Mouse (Mus musculus) liver, embryonic 12.5 days (tissue): ENCODE results near the gene Klhl2. TPM values are rescaled to one million over a fixed set of nuclear protein-coding genes. Genes with fewer than 3 reads are reported as not detected.
A peak's percentile ranks its signal among the peaks of the same experiment; 100 is the strongest.

ENCODE experiments used
- ATAC-seq: fragments of 200-750 bp; cut with Nextera tagmentation; 2 replicates; pipeline ENCODE4 v1.8.0; 2017; ENCODE audit warnings: moderate number of reproducible peaks, mild to moderate bottlenecking, moderate library complexity
- H3K27ac ChIP-seq: fragments of 300-500 bp; sonication (generic); 2 replicates; pipeline ENCODE4 v1.5.1; 2016; ENCODE audit warnings: mild to moderate bottlenecking
- H3K27me3 ChIP-seq: fragments of 300-500 bp; sonication (generic); replicated peaks from 2 replicates; pipeline ENCODE4 v1.6.1; 2016; ENCODE audit warnings: mild to moderate bottlenecking, moderate library complexity
- H3K36me3 ChIP-seq: fragments of 300-500 bp; sonication (generic); 2 replicates; pipeline ENCODE4 v1.6.1; 2016; ENCODE audit warnings: mild to moderate bottlenecking, moderate library complexity
- H3K4me1 ChIP-seq: fragments of 300-500 bp; sonication (generic); 2 replicates; pipeline ENCODE4 v1.6.1; 2016
- H3K4me2 ChIP-seq: fragments of 300-500 bp; sonication (generic); 2 replicates; pipeline ENCODE4 v1.6.1; 2016; ENCODE audit warnings: mild to moderate bottlenecking, moderate library complexity
- H3K4me3 ChIP-seq: fragments of 300-500 bp; sonication (generic); 2 replicates; pipeline ENCODE4 v1.5.1; 2016; ENCODE audit warnings: mild to moderate bottlenecking, moderate library complexity
- H3K9ac ChIP-seq: fragments of 300-500 bp; sonication (generic); 2 replicates; pipeline ENCODE4 v1.6.1; 2016; ENCODE audit warnings: mild to moderate bottlenecking, moderate library complexity
- H3K9me3 ChIP-seq: fragments of 300-500 bp; sonication (generic); replicated peaks from 2 replicates; pipeline ENCODE4 v1.6.1; 2016; ENCODE audit warnings: mild to moderate bottlenecking, moderate library complexity
- WGBS: fragments of 180-500 bp; shearing (Covaris S2); methylation state at CpG from one replicate; pipeline ENCODE4 v1.1.7; 2016; ENCODE audit not compliant: insufficient replicate concordance; 5-methylcytosine and 5-hydroxymethylcytosine counted together
- polyA plus RNA-seq: library from polyadenylated mRNA; unstranded; fragments of >200 nt; fragmentation: Nextera tagmentation; extraction: Ambion mirVana; gene quantifications from 2 replicates; pipeline ENCODE4 v1.2.1, GENCODE M21; 2016

Gene Klhl2
- polyA plus RNA-seq, 1 experiment from 2014 or later, result 8.2 TPM

GRCm38 (mm10) chr8:64790418-64790817, 59.4 kb downstream of the Klhl2 start:
- H3K27me3 ChIP-seq, result no peaks in the 10 kb centered on the region
- H3K9ac ChIP-seq, result no peak overlapping the region
- peak; percentile 55 for ATAC-seq
- no peaks in the 10 kb centered on the region for H3K9me3 ChIP-seq
- no peak overlapping the region for H3K4me2 ChIP-seq
- H3K27ac ChIP-seq, result peak overlapping the region; percentile 30
- H3K36me3 ChIP-seq, result no peaks in the 10 kb centered on the region
- WGBS, result 66% methylated on average over 2 of the region's 2 CpGs
- H3K4me3 ChIP-seq, result no peak overlapping the region
- H3K4me1 ChIP-seq, result peaks cover 18% of the 10 kb centered on the region

DNA sequence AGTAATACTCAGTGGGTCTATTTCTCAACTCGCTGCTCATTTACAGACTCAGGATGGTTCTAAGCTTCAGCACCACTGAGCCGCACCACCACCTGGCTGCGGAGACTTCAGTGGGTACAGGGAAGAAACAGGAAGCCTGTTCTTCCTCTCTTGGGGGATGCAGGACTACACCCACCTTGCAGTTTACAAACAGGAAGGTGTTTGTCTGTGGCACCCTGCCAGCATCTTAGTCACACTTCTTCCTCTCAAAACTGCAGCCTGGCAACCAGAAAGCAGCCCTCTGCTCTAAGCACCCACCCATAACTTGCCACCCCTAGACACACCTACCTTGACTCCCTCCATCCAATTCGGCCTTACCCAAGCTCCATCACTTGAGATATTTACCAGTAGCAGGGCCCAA, 61.1 kb downstream of the Klhl2 start:
- Histone ChIP-seq H3K9ac (no peak overlapping the region), H3K27me3 (no peaks in the 10 kb centered on the region), H3K36me3 (no peaks in the 10 kb centered on the region), H3K9me3 (no peaks in the 10 kb centered on the region), H3K4me1 (peaks cover 28% of the 10 kb centered on the region), H3K4me3 (no peak overlapping the region), H3K4me2 (no peak overlapping the region), H3K27ac (0 out of 2 replicates have a peak overlapping the region, but pooled peaks have one; percentile 17)
- ATAC-seq, result no peak
- WGBS, result 80% methylated on average over 4 of the region's 4 CpGs

DNA sequence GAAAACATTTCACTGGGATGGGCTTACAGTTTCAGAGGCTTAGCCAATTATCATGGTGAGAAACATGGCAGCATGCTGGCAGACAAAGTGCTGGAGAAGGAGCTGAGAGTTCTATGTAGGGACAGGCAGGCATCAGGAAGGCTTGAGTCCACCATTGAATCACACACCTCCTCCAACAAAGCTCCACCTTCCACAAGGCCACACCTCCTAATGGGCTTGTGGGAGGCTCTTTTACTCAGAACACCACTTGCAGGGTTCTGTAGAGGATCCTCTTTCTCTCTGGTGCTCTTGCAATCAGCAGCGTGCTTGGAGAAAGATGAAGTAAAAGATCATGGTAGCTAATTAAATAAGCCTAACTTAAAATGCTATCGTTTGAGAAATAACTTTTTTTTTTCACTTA, 63.0 kb downstream of the Klhl2 start:
- Histone ChIP-seq H3K4me2 (no peak overlapping the region), H3K27ac (no peak overlapping the region), H3K9ac (no peak overlapping the region), H3K9me3 (no peaks in the 10 kb centered on the region), H3K4me3 (no peak overlapping the region), H3K27me3 (no peaks in the 10 kb centered on the region), H3K36me3 (no peaks in the 10 kb centered on the region), H3K4me1 (peaks cover 35% of the 10 kb centered on the region)
- ATAC-seq, result no peak
- 64% methylated on average over 2 of the region's 2 CpGs for WGBS

GRCm38 (mm10) chr8:64784235-64784634, 65.6 kb downstream of the Klhl2 start:
- H3K27me3 ChIP-seq, result no peaks in the 10 kb centered on the region
- no peak overlapping the region for H3K27ac ChIP-seq
- H3K36me3 ChIP-seq, result no peaks in the 10 kb centered on the region
- H3K4me2 ChIP-seq, result no peak overlapping the region
- H3K9me3 ChIP-seq, result no peaks in the 10 kb centered on the region
- H3K4me3 ChIP-seq, result no peak overlapping the region
- peak; percentile 61 for ATAC-seq
- WGBS, result 19% methylated on average over 5 of the region's 5 CpGs
- H3K9ac ChIP-seq, result no peak overlapping the region
- H3K4me1 ChIP-seq, result peaks cover 40% of the 10 kb centered on the region

GRCm38 (mm10) chr8:64781947-64782346, 67.9 kb downstream of the Klhl2 start:
- H3K4me2 ChIP-seq, result peak overlapping the region; percentile 27; the same call in 1 of the 2 replicates

DNA sequence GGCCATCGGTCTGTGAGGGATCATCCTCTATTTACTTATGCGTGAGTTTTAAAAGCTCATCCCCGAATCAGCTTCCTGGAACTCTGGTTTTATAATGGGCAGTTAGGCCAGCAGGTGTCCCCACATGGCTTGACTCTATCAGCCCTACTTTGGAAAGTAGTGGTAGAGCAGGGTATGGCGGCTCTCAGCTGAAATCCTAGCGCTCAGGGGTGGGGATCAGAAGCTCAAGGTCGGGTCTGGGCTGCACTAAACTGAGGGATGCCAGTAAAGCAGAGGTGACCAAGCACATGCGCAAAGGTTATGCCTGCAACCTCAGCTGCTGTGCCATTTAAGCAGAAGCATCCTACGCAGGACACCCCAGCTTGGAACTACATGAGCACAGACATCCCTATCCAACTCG, 71.9 kb downstream of the Klhl2 start:
- Histone ChIP-seq H3K4me3 (no peak overlapping the region), H3K9me3 (no peaks in the 10 kb centered on the region), H3K27me3 (no peaks in the 10 kb centered on the region), H3K27ac (no peak overlapping the region), H3K4me1 (peaks cover 12% of the 10 kb centered on the region), H3K4me2 (no peak overlapping the region), H3K36me3 (peaks cover 8% of the 10 kb centered on the region; the same call in 1 of the 2 replicates), H3K9ac (no peak overlapping the region)
- WGBS, result 76% methylated on average over 9 of the region's 9 CpGs
- ATAC-seq, result peak; percentile 30; the same call in 1 of the 2 replicates

More at GRCm38 (mm10) chr8:64781947-64782346, 67.9 kb downstream of the Klhl2 start:
- Histone ChIP-seq H3K27ac (no peak overlapping the region), H3K4me3 (no peak overlapping the region), H3K4me1 (peaks cover 29% of the 10 kb centered on the region), H3K9ac (no peak overlapping the region), H3K36me3 (peaks cover 8% of the 10 kb centered on the region; the same call in 1 of the 2 replicates), H3K9me3 (no peaks in the 10 kb centered on the region), H3K27me3 (no peaks in the 10 kb centered on the region)
- ATAC-seq, result peak; percentile 44; the same call in 1 of the 2 replicates
- WGBS, result 31% methylated on average over 6 of the region's 6 CpGs

DNA sequence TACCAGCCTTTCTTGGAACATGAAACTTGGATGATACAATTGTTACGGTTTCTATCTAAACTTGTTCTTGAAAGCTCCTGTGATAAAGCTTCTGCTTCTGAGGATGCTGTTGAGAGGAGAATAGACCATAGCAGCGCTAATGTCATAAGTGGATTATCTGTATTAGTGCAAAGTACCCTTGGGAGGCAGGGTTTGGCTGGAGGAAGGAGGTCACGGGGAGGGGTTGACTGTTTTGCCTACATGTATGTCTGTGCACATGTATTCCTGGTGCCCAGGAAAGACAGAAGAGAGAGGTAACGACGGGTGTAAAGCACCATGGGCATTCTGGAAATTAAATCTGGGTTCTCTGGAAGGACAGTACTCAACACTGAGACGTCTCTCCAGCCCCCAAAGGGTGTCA, 75.7 kb downstream of the Klhl2 start:
- Histone ChIP-seq H3K36me3 (peaks cover 11% of the 10 kb centered on the region; the same call in 1 of the 2 replicates), H3K4me1 (no peaks in the 10 kb centered on the region), H3K9me3 (no peaks in the 10 kb centered on the region), H3K4me3 (no peak overlapping the region), H3K27ac (no peak overlapping the region), H3K9ac (no peak overlapping the region), H3K4me2 (no peak overlapping the region), H3K27me3 (no peaks in the 10 kb centered on the region)
- WGBS, result 85% methylated on average over 6 of the region's 6 CpGs
- no peak for ATAC-seq

DNA sequence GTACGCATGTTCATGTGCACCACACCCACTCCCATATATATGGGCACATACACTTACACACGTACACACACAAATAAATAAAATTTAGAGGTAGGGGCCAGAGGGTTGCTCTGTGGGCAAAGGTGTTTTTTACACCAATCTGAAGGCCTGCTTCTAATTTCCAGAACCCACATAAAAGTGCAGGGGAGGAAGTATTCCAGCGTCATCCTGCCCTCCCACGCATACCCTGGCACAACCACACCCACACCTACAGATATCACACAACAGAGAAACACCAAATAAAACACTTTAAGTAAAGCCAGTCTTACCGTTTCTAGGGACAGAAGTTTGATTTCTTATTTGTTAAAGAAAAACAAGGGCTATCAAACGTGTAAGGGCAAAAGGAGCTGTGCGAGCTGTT, 79.0 kb downstream of the Klhl2 start:
- WGBS, result 73% methylated on average over 7 of the region's 7 CpGs
- Histone ChIP-seq H3K27me3 (no peaks in the 10 kb centered on the region), H3K27ac (no peak overlapping the region), H3K9me3 (no peaks in the 10 kb centered on the region), H3K4me2 (no peak overlapping the region), H3K9ac (no peak overlapping the region), H3K36me3 (peaks cover 4% of the 10 kb centered on the region; the same call in 1 of the 2 replicates), H3K4me3 (no peak overlapping the region), H3K4me1 (no peaks in the 10 kb centered on the region)
- no peak for ATAC-seq

- Histone ChIP-seq H3K27me3 (no peaks in the 10 kb centered on the region), H3K4me2 (no peak overlapping the region), H3K4me3 (no peak overlapping the region), H3K4me1 (no peaks in the 10 kb centered on the region), H3K9me3 (no peaks in the 10 kb centered on the region), H3K27ac (no peak overlapping the region), H3K9ac (no peak overlapping the region), H3K36me3 (peaks cover 4% of the 10 kb centered on the region; the same call in 1 of the 2 replicates)
- no peak for ATAC-seq
- 74% methylated on average over 7 of the region's 7 CpGs for WGBS
Observed at GRCm38 (mm10) chr8:64769586-64769985, 80.2 kb downstream of the Klhl2 start.

DNA sequence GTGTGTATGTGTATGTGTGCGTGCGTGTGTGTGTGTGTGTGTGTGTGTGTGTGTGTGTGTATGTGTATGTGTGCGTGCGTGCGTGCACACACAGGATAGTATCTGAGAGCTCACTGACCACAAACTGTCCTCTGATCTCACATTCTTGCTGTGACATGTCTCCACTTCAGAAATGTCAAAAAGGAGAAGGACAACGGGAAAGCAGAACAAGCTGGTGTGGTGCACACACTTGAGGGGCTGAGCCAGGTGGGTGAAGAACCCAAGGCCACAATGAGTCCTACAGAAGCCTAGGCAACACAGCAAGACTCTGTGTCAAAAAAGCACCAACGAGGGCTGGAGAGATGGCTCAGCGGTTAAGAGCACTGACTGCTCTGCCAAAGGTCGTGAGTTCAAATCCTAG, 81.2 kb downstream of the Klhl2 start:
- no peak for ATAC-seq
- no peak overlapping the region for H3K4me2 ChIP-seq
- no peaks in the 10 kb centered on the region for H3K27me3 ChIP-seq
- no peaks in the 10 kb centered on the region for H3K4me1 ChIP-seq
- H3K36me3 ChIP-seq, result peaks cover 4% of the 10 kb centered on the region; the same call in 1 of the 2 replicates
- no peak overlapping the region for H3K9ac ChIP-seq
- no peaks in the 10 kb centered on the region for H3K9me3 ChIP-seq
- no peak overlapping the region for H3K4me3 ChIP-seq
- WGBS, result 65% methylated on average over 9 of the region's 9 CpGs
- H3K27ac ChIP-seq, result no peak overlapping the region

DNA sequence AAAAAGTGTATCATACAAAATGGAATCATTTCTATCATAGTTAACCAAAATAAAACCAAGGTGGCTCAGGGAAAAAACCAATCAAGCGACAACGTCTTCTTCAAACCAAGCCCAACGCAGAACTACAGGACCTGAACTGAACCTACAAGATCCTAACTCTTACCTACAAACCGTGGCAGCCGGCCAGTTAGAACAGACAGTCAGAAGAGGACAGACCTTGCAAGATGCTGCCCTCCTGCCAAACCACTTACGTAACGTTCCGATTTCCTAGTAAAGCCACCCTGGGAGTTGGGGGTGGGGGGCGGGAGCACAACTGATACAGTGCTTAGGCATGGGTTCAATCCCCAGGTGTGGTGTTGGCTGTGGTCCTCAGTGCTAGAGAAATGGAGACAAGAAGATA, 82.8 kb downstream of the Klhl2 start:
- no peaks in the 10 kb centered on the region for H3K27me3 ChIP-seq
- 90% methylated on average over 9 of the region's 9 CpGs for WGBS
- H3K9me3 ChIP-seq, result no peaks in the 10 kb centered on the region
- no peak overlapping the region for H3K27ac ChIP-seq
- no peak for ATAC-seq
- H3K4me1 ChIP-seq, result no peaks in the 10 kb centered on the region
- no peak overlapping the region for H3K4me2 ChIP-seq
- no peak overlapping the region for H3K9ac ChIP-seq
- peaks cover 4% of the 10 kb centered on the region; the same call in 1 of the 2 replicates for H3K36me3 ChIP-seq
- H3K4me3 ChIP-seq, result no peak overlapping the region

- ATAC-seq, result no peak
- Histone ChIP-seq H3K4me2 (no peak overlapping the region), H3K4me1 (no peaks in the 10 kb centered on the region), H3K4me3 (no peak overlapping the region), H3K27me3 (no peaks in the 10 kb centered on the region), H3K36me3 (no peaks in the 10 kb centered on the region; the same call in 1 of the 2 replicates), H3K9ac (no peak overlapping the region), H3K9me3 (no peaks in the 10 kb centered on the region), H3K27ac (no peak overlapping the region)
- 41% methylated on average over 9 of the region's 9 CpGs for WGBS
Observed at GRCm38 (mm10) chr8:64764075-64764474, 85.7 kb downstream of the Klhl2 start.

GRCm38 (mm10) chr8:64762751-64763150, 87.1 kb downstream of the Klhl2 start:
- H3K4me1 ChIP-seq, result no peaks in the 10 kb centered on the region
- WGBS, result 63% methylated on average over 1 of the region's 1 CpGs
- no peak overlapping the region for H3K4me2 ChIP-seq
- H3K9ac ChIP-seq, result no peak overlapping the region
- H3K9me3 ChIP-seq, result no peaks in the 10 kb centered on the region
- no peak overlapping the region for H3K27ac ChIP-seq
- ATAC-seq, result no peak
- H3K4me3 ChIP-seq, result no peak overlapping the region
- H3K27me3 ChIP-seq, result no peaks in the 10 kb centered on the region
- H3K36me3 ChIP-seq, result peaks cover 7% of the 10 kb centered on the region
